Mouse (Mus musculus) heart, postnatal 0 days (tissue): ENCODE results near the gene Setdb1. TPM values are rescaled to one million over a fixed set of nuclear protein-coding genes. Genes with fewer than 3 reads are reported as not detected.

Experiments
- ATAC-seq: fragments of 200-750 bp; cut with Nextera tagmentation; 2 replicates; pipeline ENCODE4 v1.8.0; 2017; ENCODE audit warnings: low read depth, moderate number of reproducible peaks, moderate library complexity; ENCODE audit not compliant: insufficient read depth
- DNase-seq: peaks from one replicate; pipeline ENCODE4 v3.0.0-alpha.2; 2016; ENCODE audit warnings: low spot score
- H3K27ac ChIP-seq: fragments of 300-500 bp; sonication (generic); 2 replicates; pipeline ENCODE4 v1.5.1; 2014; ENCODE audit warnings: low read depth, mild to moderate bottlenecking
- H3K27me3 ChIP-seq: fragments of 300-500 bp; sonication (generic); 2 replicates; pipeline ENCODE4 v1.6.1; 2014; ENCODE audit warnings: low read length, mixed read lengths; ENCODE audit not compliant: control insufficient read depth, insufficient read depth
- H3K36me3 ChIP-seq: fragments of 300-500 bp; sonication (generic); replicated peaks from 2 replicates; pipeline ENCODE4 v1.6.1; 2014; ENCODE audit warnings: low read length, mixed read lengths; ENCODE audit not compliant: control insufficient read depth, insufficient read depth
- H3K4me1 ChIP-seq: fragments of 300-500 bp; sonication (generic); 2 replicates; pipeline ENCODE4 v1.6.1; 2014; ENCODE audit warnings: antibody characterized with exemption; ENCODE audit not compliant: control insufficient read depth, insufficient read depth
- H3K4me2 ChIP-seq: fragments of 300-500 bp; sonication (generic); 2 replicates; pipeline ENCODE4 v1.6.1; 2014; ENCODE audit warnings: low read depth, mild to moderate bottlenecking, low read length, moderate library complexity
- H3K4me3 ChIP-seq: fragments of 300-500 bp; sonication (generic); 2 replicates; pipeline ENCODE4 v1.5.1; 2014; ENCODE audit warnings: low read depth, low read length
- H3K9ac ChIP-seq: fragments of 300-500 bp; sonication (generic); replicated peaks from 2 replicates; pipeline ENCODE4 v1.6.1; 2014; ENCODE audit warnings: low read depth, low read length, mixed read lengths
- H3K9me3 ChIP-seq: fragments of 300-500 bp; sonication (generic); replicated peaks from 2 replicates; pipeline ENCODE4 v1.6.1; 2016; ENCODE audit warnings: low read length; ENCODE audit not compliant: control insufficient read depth
- CTCF ChIP-seq: IDR thresholded peaks from 2 replicates; pipeline ENCODE4 v1.5.1; 2016; ENCODE audit warnings: antibody characterized with exemption, control low read depth, low read depth
- EP300 ChIP-seq: IDR thresholded peaks from 2 replicates; pipeline ENCODE4 v1.6.1; 2016; ENCODE audit warnings: antibody characterized with exemption, low read depth
- WGBS: fragments of 180-500 bp; shearing (Covaris S2); extraction: QIAGEN DNeasy Blood & Tissue Kit; methylation state at CpG from one replicate; pipeline ENCODE4 v1.1.7; 2014; 5-methylcytosine and 5-hydroxymethylcytosine counted together
- polyA plus RNA-seq: library from polyadenylated mRNA; unstranded; fragments of >200 nt; fragmentation: Nextera tagmentation; extraction: Ambion mirVana; gene quantifications from 2 replicates; pipeline ENCODE4 v1.2.1, GENCODE M21; 2015
- total RNA-seq: library from RNA; depleted of rRNA; stranded (reverse); fragments of >200 nt; gene quantifications from 2 replicates; pipeline ENCODE4 v1.2.3, GENCODE M21; 2014; ENCODE audit warnings: low replicate concordance

The Setdb1 gene
- total and polyA plus RNA-seq, 2 experiments from 2014 or later: 7.9 to 9.5 TPM

DNA sequence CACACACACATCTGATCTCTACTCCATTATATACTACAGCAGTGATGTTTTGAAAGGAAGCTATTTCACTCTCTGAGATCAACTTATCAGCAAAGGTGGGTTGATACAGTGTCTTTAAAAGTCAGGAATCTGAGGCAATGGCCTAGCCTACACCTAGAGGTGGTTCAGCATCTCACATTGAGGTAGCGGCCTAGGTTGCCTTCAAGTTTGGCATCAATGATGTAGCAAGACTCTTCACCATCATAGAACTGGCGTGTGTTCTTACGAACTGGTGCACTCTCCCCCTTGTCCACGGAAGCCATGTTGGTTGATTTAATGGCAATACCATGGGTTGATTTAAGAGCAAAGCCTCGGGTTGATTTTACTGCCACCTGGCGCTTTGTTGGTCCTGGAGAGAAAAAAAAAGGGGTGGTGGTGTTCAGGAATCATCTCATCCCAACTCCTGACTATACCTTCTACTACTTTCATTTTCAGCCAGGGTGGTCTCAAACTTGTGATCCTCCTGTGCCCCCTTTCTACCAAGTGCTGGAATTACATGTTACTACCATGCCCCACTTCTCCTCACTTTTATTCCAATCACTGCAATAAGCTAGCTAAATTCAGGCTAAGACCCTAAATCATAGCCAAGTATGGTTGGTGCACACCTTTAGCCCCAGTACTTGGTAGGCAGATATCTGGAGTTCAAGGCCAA, 32.4 kb downstream of the Setdb1 start:
- Histone ChIP-seq H3K9ac (no peak overlapping the region), H3K27me3 (no peaks in the 10 kb centered on the region), H3K4me1 (no peaks in the 10 kb centered on the region), H3K9me3 (no peaks in the 10 kb centered on the region), H3K36me3 (peaks cover 91% of the 10 kb centered on the region), H3K4me3 (no peak overlapping the region), H3K27ac (no peak overlapping the region), H3K4me2 (no peak overlapping the region)
- DNase-seq (no peak), ATAC-seq (no peak)
- TF ChIP-seq EP300 (no peak), CTCF (0 out of 2 replicates have a peak, but pooled peaks have one; percentile 30)
- 90% methylated on average over 6 of the region's 6 CpGs for whole genome bisulfite sequencing

DNA sequence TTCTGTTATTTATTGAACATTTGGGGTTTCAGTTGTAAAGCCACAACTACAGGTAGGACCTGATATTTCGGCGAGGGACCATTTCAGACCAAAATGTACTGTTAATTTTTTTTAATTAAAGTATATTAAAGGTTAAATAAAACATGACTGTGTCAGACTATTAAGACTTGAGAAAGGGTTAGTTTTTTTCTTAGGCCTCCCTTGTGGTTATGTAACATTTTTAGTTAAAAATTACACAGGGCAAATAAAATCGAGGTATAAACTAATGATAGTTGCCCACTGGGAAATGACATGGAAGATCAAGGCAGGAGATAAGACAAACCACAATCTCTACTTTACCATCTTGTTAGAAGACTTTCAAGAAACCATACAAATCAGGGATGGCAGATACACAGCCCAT, 33.6 kb downstream of the Setdb1 start:
- H3K36me3 ChIP-seq: peaks cover 86% of the 10 kb centered on the region
- H3K9ac ChIP-seq: no peak overlapping the region
- ATAC-seq: no peak

DNA sequence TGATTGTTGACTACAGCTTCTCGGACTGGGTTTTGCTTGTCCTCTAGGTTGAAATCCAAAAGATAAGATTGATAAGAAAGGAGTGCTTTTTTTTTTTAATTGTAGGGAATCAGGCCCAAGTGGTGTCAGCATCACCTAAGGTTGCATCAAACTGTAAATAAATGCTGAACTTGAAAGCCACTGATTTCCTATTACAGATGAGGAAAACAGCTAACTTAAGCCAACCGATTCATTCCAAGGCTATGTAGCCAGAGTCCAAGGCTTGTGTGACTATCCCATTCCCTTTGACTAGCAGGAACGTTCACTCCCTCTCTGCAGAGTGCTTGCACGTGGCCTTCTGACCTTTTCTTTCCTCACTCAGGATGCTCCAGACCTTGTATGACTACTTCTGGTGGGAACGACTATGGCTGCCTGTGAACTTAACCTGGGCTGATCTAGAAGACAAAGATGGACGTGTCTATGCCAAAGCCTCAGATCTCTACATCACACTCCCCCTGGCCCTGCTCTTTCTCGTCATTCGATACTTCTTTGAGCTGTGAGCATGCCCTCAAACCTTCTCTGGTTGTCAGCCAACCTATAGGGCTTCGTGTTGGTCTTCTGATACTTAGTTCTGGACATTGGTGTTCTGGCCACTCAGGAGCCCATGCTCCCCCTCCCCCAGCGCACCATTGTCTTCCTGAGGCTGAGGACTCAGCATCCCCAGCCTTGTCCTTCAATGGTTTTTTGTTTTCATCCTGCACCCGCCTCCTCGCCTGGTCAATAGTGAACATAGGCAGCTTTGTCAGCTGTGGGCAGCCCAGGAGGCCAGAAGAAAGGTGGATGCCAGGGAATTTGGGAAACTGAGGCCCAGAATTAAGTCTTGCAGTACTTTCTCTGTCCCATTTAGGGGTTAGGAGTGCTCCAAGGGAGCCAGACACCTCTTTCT, 37.0 kb downstream of the Setdb1 start:
- peaks cover 27% of the 10 kb centered on the region for H3K4me1 ChIP-seq
- no peak overlapping the region for H3K27ac ChIP-seq
- peaks cover 51% of the 10 kb centered on the region for H3K36me3 ChIP-seq
- no peak overlapping the region for H3K4me2 ChIP-seq
- H3K4me3 ChIP-seq: no peak overlapping the region
- 71% methylated on average over 12 of the region's 12 CpGs for WGBS
- no peaks in the 10 kb centered on the region for H3K27me3 ChIP-seq
- H3K9me3 ChIP-seq: no peaks in the 10 kb centered on the region
- no peak overlapping the region for H3K9ac ChIP-seq
- no peak for ATAC-seq
- no peak for DNase-seq
- TF ChIP-seq EP300: no peak
- no peak for TF ChIP-seq CTCF

More for the DNA sequence above, 33.6 kb downstream of the Setdb1 start:
- Histone ChIP-seq H3K4me3 (no peak overlapping the region), H3K4me1 (peaks cover 10% of the 10 kb centered on the region), H3K27me3 (no peaks in the 10 kb centered on the region), H3K27ac (no peak overlapping the region), H3K4me2 (no peak overlapping the region), H3K9me3 (no peaks in the 10 kb centered on the region)
- TF ChIP-seq CTCF (no peak), EP300 (no peak)
- WGBS: 82% methylated on average over 3 of the region's 3 CpGs
- no peak for DNase-seq

DNA sequence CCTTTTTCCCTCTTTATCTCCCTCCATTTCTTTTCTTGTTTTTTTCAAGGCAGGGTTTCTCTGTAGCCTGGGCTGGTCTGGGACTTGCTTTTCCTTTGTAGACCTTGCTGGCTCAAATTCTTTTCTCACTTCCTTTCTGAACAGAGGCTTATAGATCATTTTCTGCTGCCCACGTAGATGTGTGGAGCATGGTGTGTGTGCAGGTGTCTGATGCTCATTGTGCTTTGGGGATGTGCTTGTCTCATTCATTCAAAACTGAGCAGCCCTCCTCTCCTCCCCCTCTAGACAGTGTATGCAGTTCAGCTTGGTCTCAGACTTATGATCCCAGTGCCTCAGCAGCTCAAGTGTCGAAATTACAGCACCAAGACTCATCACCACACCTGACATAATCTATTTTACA, 37.9 kb downstream of the Setdb1 start:
- Histone ChIP-seq H3K4me2 (no peak overlapping the region), H3K4me1 (peaks cover 27% of the 10 kb centered on the region), H3K27me3 (no peaks in the 10 kb centered on the region), H3K36me3 (peaks cover 42% of the 10 kb centered on the region), H3K9ac (no peak overlapping the region), H3K9me3 (no peaks in the 10 kb centered on the region), H3K4me3 (no peak overlapping the region), H3K27ac (peak overlapping the region; percentile 66)
- TF ChIP-seq CTCF: no peak
- TF ChIP-seq EP300: no peak
- ATAC-seq: no peak
- WGBS: 45% methylated on average over 2 of the region's 2 CpGs
- no peak for DNase-seq

DNA sequence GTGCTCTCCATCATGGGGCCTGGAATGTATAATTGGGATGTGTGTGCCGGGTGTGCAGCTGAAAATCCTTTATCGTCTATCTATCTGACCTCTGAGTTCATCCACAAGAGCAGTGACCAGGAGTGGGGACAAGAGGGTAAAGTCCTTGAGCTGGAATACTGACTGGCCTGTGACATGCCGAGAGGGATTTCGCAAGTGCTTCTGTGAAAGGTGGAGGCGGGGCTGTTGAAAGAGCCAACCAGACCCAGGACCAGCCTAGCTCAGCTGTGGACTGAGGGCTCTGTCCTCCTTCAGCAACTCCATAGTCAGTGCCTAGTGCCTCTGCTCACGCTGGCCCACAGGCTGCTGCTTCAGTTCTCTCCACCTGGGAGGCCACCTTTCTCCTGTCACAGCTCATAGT, 38.5 kb downstream of the Setdb1 start:
- Histone ChIP-seq H3K9ac (no peak overlapping the region), H3K27me3 (no peaks in the 10 kb centered on the region), H3K4me1 (peaks cover 27% of the 10 kb centered on the region), H3K9me3 (no peaks in the 10 kb centered on the region), H3K27ac (peak overlapping the region; percentile 66), H3K4me2 (peak overlapping the region; percentile 15; the same call in 1 of the 2 replicates), H3K36me3 (peaks cover 37% of the 10 kb centered on the region), H3K4me3 (no peak overlapping the region)
- DNase-seq (peak; percentile 38), ATAC-seq (no peak)
- 18% methylated on average over 6 of the region's 6 CpGs for WGBS
- TF ChIP-seq EP300: no peak
- TF ChIP-seq CTCF: no peak
